Mouse (Mus musculus) brain, embryonic 14.5 days (tissue): ENCODE results near the gene Nfyb. TPM values are rescaled to one million over a fixed set of nuclear protein-coding genes. Genes with fewer than 3 reads are reported as not detected.

Source experiments
- DNase-seq: peaks from one replicate; pipeline ENCODE4 v3.0.0-alpha.2; 2011; ENCODE audit warnings: low read depth
- CTCF ChIP-seq: fragments of 200-500 bp; IDR thresholded peaks from 2 replicates; pipeline ENCODE4 v1.5.1; 2012; ENCODE audit warnings: inconsistent platforms, mild to moderate bottlenecking, moderate library complexity, borderline replicate concordance; ENCODE audit not compliant: insufficient read depth, insufficient read length; ENCODE audit errors: extremely low read depth
- POLR2A ChIP-seq: fragments of 200-500 bp; IDR thresholded peaks from 2 replicates; pipeline ENCODE4 v1.6.1; 2012; ENCODE audit warnings: mild to moderate bottlenecking, inconsistent platforms, borderline replicate concordance; ENCODE audit not compliant: poor library complexity, insufficient read depth, insufficient read length, severe bottlenecking; ENCODE audit errors: extremely low read depth
- polyA plus RNA-seq: library from polyadenylated mRNA; depleted of rRNA; stranded (reverse); fragments of >200 nt; gene quantifications from 2 replicates; pipeline ENCODE4 v1.2.3, GENCODE M21; 2012; rRNA removed

Gene Nfyb
- polyA plus RNA-seq, 1 experiment: 55.7 TPM

DNA sequence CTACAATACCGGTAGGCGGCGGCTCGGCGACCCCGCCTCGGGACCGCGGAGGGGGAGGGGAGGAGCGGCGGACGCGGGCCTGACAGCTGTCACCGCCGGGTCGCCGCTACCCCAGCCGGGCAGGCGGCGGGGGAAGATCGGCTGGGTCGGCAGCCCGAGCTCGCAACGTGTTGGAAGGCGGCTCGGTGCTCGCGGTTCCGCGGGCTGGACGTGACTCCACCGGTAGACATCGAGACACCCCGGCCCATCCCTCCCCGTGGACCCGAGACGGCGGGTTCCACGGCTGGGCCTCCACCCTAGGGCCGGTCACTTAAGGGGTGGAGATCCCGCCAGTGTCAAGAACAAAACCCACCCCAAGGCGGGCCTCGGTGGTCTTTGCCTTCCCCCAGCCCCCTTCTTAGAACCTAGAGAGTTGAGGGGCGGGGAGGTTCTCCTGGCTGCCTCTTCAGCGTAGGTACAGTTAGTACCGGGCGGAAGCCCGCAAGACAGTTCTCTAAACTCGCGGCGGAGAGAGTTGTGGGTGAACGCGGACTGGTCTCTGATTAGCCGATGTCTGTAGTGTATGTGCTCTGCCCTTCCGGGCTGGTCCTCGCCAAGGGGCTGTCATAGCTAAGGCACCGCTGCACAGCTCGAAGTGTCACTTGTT is 64.5 kb downstream of the Nfyb start:
- peak; percentile 44 for DNase-seq
- TF ChIP-seq POLR2A: no peak
- no peak for TF ChIP-seq CTCF

DNA sequence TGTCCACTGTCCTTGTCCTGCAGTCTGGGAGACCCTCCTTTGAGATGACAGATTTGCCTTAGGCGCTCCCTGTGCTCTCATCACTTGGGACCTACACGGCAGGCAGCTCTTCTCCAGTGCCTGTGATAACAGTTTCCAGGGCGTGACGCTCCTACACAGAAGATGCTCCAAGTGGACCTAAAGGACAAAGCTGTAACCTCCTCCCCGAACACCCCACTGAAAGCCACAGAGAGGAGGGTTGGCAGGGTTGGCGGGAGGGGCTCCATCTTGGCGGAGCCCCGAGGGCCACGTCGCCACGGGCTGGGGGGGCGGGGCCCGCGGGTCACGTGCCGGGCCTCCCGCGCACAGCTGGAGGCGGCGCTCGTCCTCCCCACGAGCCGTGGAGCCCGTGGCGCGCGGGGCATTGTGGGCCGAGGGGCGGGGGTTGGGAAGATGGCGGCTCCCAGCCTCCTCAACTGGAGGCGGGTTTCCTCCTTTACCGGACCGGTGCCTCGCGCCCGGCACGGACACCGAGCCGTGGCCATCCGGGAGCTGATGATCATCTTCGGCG is 65.2 kb downstream of the Nfyb start:
- peak; percentile 83 for TF ChIP-seq POLR2A
- 0 out of 2 replicates have a peak, but pooled peaks have one; percentile 11 for TF ChIP-seq CTCF
- DNase-seq: peak; percentile 94

Other genes starting within 250 kb of the Nfyb start
- gene 1190007I07Rik, start 140.9 kb downstream of the Nfyb start, polyA plus RNA-seq: 33.1 and 52.4 TPM in 2 replicates
- 117 and 137 TPM in 2 replicates for gene Tdg, start 134.3 kb downstream of the Nfyb start, polyA plus RNA-seq
- gene Glt8d2, start 73.5 kb downstream of the Nfyb start, polyA plus RNA-seq: 1.8 TPM in 2 replicates
- gene Hcfc2, start 68.0 kb downstream of the Nfyb start, polyA plus RNA-seq: 28.5 and 31.8 TPM in 2 replicates
- gene Txnrd1, start 69.8 kb upstream of the Nfyb start, polyA plus RNA-seq: 105 and 115 TPM in 2 replicates
- gene Eid3, start 102.5 kb upstream of the Nfyb start, polyA plus RNA-seq: 0.57 and 1.2 TPM in 2 replicates
- gene Chst11, start 221.4 kb upstream of the Nfyb start, polyA plus RNA-seq: 16.8 and 22.7 TPM in 2 replicates